Mouse (Mus musculus) neural tube, embryonic 13.5 days (tissue): ENCODE data around the gene Galnt2. TPM values are rescaled to one million over a fixed set of nuclear protein-coding genes. Genes with fewer than 3 reads are reported as not detected.

Source experiments
- ATAC-seq: fragments of 200-750 bp; cut with Nextera tagmentation; 2 replicates; pipeline ENCODE4 v1.8.0; 2017; ENCODE audit warnings: low read depth, mild to moderate bottlenecking, moderate TSS enrichment, moderate library complexity
- H3K27ac ChIP-seq: fragments of 300-500 bp; sonication (generic); replicated peaks from 2 replicates; pipeline ENCODE4 v1.5.1; 2015; ENCODE audit warnings: moderate library complexity, mild to moderate bottlenecking, inconsistent platforms
- H3K27me3 ChIP-seq: fragments of 300-500 bp; sonication (generic); 2 replicates; pipeline ENCODE4 v1.6.1; 2015; ENCODE audit warnings: mild to moderate bottlenecking, inconsistent platforms
- H3K36me3 ChIP-seq: fragments of 300-500 bp; sonication (generic); 2 replicates; pipeline ENCODE4 v1.6.1; 2015; ENCODE audit warnings: mild to moderate bottlenecking, inconsistent platforms
- H3K4me1 ChIP-seq: fragments of 300-500 bp; sonication (generic); replicated peaks from 2 replicates; pipeline ENCODE4 v1.6.1; 2015; ENCODE audit warnings: inconsistent platforms
- H3K4me2 ChIP-seq: fragments of 300-500 bp; sonication (generic); 2 replicates; pipeline ENCODE4 v1.6.1; 2015; ENCODE audit warnings: inconsistent platforms, mild to moderate bottlenecking, moderate library complexity
- H3K4me3 ChIP-seq: fragments of 300-500 bp; sonication (generic); 2 replicates; pipeline ENCODE4 v1.5.1; 2015; ENCODE audit warnings: mild to moderate bottlenecking, inconsistent platforms
- H3K9ac ChIP-seq: fragments of 300-500 bp; sonication (generic); 2 replicates; pipeline ENCODE4 v1.6.1; 2015; ENCODE audit warnings: moderate library complexity, mild to moderate bottlenecking, inconsistent platforms
- H3K9me3 ChIP-seq: fragments of 300-500 bp; sonication (generic); 2 replicates; pipeline ENCODE4 v1.6.1; 2016; ENCODE audit warnings: inconsistent platforms
- WGBS: fragments of 180-500 bp; shearing (Covaris S2); methylation state at CpG from one replicate; pipeline ENCODE4 v1.1.7; 2015; 5-methylcytosine and 5-hydroxymethylcytosine counted together
- polyA plus RNA-seq: library from polyadenylated mRNA; unstranded; fragments of >200 nt; fragmentation: Nextera tagmentation; extraction: Ambion mirVana; gene quantifications from 2 replicates; pipeline ENCODE4 v1.2.1, GENCODE M21; 2015

Gene Galnt2
- polyA plus RNA-seq, 1 experiment from 2014 or later, result 61.4 TPM

DNA sequence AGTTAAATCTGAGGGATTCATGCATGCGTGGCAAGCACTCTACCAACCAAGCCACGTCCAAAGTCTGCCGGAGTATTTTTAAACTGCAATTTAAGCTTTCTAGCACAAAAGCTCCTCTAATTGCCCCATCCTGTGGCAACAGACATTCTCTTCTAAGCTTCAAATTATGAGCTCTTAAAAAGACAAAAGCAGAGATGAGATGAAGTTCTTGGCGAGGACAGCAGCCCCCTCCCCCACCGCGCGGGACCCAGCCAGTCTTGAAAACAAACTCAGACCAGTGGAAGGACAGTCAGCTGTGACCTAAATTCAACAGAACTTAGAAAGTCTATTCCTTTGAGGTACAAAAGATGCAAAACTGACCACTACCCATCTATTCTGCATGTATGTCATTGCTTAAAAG is 160.0 kb downstream of the Galnt2 start:
- Histone ChIP-seq H3K4me2 (no peak overlapping the region), H3K27ac (no peak overlapping the region), H3K9ac (no peak overlapping the region), H3K36me3 (no peaks in the 10 kb centered on the region), H3K4me1 (peaks cover 34% of the 10 kb centered on the region), H3K9me3 (no peaks in the 10 kb centered on the region), H3K4me3 (no peak overlapping the region), H3K27me3 (no peaks in the 10 kb centered on the region)
- WGBS, result 85% methylated on average over 7 of the region's 7 CpGs
- ATAC-seq, result no peak

DNA sequence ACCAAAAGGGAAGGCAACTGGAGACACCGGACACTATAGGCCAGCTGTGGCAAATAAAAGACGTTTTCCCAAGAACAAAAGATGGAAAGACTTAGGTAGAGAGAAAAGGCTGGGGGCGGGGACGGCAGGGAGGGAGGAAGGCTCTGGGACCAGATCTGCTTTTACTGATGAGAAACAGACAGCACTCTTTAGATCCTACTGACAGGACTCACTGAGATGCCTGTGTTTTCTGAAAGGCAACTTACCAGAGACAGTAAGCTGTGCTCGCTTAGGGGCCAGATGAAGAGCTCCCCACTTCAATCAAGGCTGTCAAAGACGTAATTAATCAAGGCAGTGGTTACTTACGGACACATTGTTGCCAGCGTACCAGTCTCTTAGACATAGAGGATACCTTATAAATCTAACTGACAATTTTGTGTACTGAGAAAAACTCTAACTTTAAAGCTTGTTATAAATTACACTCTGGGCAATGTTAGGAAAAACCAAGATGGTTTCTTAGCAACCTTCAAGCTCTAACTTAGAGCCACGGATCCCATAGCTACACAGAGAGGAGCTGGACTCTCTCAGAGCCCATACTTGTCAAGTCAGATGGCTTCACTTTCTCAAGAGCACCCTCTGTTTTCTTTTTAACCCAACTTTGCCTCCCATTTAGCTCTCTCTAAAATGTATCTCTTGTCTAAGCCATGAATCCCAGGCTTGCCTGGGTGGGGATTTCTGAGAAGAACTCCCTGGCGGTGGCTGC is 161.3 kb downstream of the Galnt2 start:
- no peak overlapping the region for H3K9ac ChIP-seq
- no peaks in the 10 kb centered on the region for H3K9me3 ChIP-seq
- peaks cover 23% of the 10 kb centered on the region for H3K4me1 ChIP-seq
- H3K27me3 ChIP-seq, result no peaks in the 10 kb centered on the region
- H3K27ac ChIP-seq, result peak overlapping the region; percentile 50
- WGBS, result 37% methylated on average over 10 of the region's 10 CpGs
- H3K4me3 ChIP-seq, result no peak overlapping the region
- no peaks in the 10 kb centered on the region for H3K36me3 ChIP-seq
- ATAC-seq, result 0 out of 2 replicates have a peak, but pooled peaks have one; percentile 28
- no peak overlapping the region for H3K4me2 ChIP-seq

DNA sequence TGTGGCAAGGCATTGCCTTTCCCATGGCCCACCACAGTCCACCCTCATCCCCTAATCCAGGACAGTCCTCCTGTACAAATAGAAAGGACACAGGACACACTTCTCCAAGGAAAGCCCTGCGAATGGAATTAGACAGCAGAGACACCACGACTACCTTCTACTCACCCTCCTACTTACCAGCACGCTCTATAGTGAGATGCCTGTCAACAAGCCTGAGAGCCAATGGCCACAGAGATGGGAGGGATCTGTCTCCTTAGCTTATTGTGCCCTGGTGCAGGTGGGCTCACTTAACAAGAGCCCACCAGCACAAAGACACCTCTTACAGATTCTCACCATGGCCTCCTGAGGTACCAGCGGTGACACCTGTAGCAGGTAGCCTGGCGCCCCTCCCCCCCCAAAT is 161.8 kb downstream of the Galnt2 start:
- H3K9me3 ChIP-seq, result no peaks in the 10 kb centered on the region
- H3K27ac ChIP-seq, result peak overlapping the region; percentile 50
- no peak for ATAC-seq
- no peak overlapping the region for H3K4me2 ChIP-seq
- 87% methylated on average over 5 of the region's 5 CpGs for WGBS
- H3K9ac ChIP-seq, result no peak overlapping the region
- H3K4me3 ChIP-seq, result no peak overlapping the region
- H3K36me3 ChIP-seq, result no peaks in the 10 kb centered on the region
- no peaks in the 10 kb centered on the region for H3K27me3 ChIP-seq
- H3K4me1 ChIP-seq, result peaks cover 29% of the 10 kb centered on the region

DNA sequence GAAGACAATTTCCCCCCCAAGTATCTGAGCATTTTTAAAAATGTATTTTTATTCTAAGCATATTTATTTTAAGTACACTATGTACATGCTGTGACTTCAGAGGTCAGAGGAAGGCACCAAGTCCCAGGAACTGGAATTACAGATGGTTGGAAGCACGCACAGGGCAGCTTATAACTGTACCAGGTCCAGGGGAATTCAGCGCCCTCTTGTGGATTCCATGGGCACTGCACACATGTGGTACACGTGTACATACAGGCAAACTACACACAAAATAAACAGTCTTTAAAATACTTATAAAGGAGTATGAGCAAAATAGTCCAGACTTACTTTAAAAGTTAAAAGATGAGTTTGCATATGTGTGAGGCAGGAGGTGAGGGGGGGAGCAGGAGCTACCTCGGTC is 162.7 kb downstream of the Galnt2 start:
- H3K4me2 ChIP-seq, result no peak overlapping the region
- no peak overlapping the region for H3K27ac ChIP-seq
- ATAC-seq, result no peak
- WGBS, result 83% methylated on average over 4 of the region's 4 CpGs
- no peak overlapping the region for H3K4me3 ChIP-seq
- H3K4me1 ChIP-seq, result peaks cover 31% of the 10 kb centered on the region
- no peaks in the 10 kb centered on the region for H3K9me3 ChIP-seq
- no peak overlapping the region for H3K9ac ChIP-seq
- H3K36me3 ChIP-seq, result no peaks in the 10 kb centered on the region
- no peaks in the 10 kb centered on the region for H3K27me3 ChIP-seq

DNA sequence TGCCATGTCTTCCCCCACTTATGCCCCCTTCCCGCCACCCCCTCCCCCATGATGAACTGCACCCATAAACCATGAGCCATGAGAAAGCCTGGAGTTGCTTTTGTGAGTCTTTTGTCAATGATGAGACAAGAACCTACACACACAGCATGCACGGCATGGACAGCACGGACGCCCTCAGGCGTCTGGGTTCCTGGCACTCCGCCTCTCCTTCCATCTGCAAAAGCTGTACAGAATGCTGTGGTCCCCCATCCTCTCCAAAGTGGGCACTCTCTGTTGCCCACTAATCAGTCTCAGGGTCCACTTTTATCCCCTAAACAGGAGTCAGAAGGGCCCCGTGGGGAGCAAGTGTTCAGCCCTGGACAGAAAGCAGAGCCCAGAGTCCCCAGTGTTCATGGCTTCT is 163.8 kb downstream of the Galnt2 start:
- Histone ChIP-seq H3K36me3 (no peaks in the 10 kb centered on the region), H3K9ac (no peak overlapping the region), H3K9me3 (no peaks in the 10 kb centered on the region), H3K27me3 (no peaks in the 10 kb centered on the region), H3K4me3 (no peak overlapping the region), H3K27ac (no peak overlapping the region), H3K4me1 (peaks cover 31% of the 10 kb centered on the region), H3K4me2 (no peak overlapping the region)
- WGBS, result 69% methylated on average over 7 of the region's 7 CpGs
- ATAC-seq, result no peak

Other genes starting within 250 kb of the Galnt2 start
- gene Abcb10, start 248.3 kb upstream of the Galnt2 start, polyA plus RNA-seq, result 12.4 and 13.4 TPM in 2 replicates
- 24.1 and 27.3 TPM in 2 replicates for gene Taf5l, start 210.0 kb upstream of the Galnt2 start, polyA plus RNA-seq
- gene Urb2, start 209.9 kb upstream of the Galnt2 start, polyA plus RNA-seq, result 3.6 and 3.8 TPM in 2 replicates
- 9.2 and 11.6 TPM in 2 replicates for gene Pgbd5, start 208.3 kb downstream of the Galnt2 start, polyA plus RNA-seq